Mouse (Mus musculus) MEL (cell line): Measurements from ENCODE around the gene Gipc3.

Experiments used
- CTCF ChIP-seq, 3 experiments: IDR thresholded peaks in 2 of 3; conservative IDR thresholded peaks in 1 of 3; 2 replicates each; pipeline ENCODE4 v1.5.1; 2011 to 2012; ENCODE audit warnings: low read length in 3 of 3, low read depth in 2 of 3, mild to moderate bottlenecking in 2 of 3, improper control_type of control experiment in 1 of 3, inconsistent platforms in 1 of 3, mixed read lengths in 1 of 3, moderate library complexity in 1 of 3; ENCODE audit not compliant: control insufficient read depth in 1 of 3, insufficient read depth in 1 of 3, poor library complexity in 1 of 3, severe bottlenecking in 1 of 3
- ELF1 ChIP-seq: IDR thresholded peaks from 2 replicates; pipeline ENCODE4 v1.6.1; 2014; ENCODE audit warnings: low read depth, mild to moderate bottlenecking, inconsistent platforms, low read length, improper control_type of control experiment, moderate library complexity
- MAFK ChIP-seq: IDR thresholded peaks from 2 replicates; pipeline ENCODE4 v1.6.1; 2011; ENCODE audit warnings: low read depth, mild to moderate bottlenecking, low read length, improper control_type of control experiment, borderline replicate concordance
- MXI1 ChIP-seq: IDR thresholded peaks from 2 replicates; pipeline ENCODE4 v1.6.1; 2011; ENCODE audit warnings: mild to moderate bottlenecking, low read depth, low read length, improper control_type of control experiment
- POLR2A ChIP-seq, 2 experiments: IDR thresholded peaks; 2 replicates each; pipeline ENCODE4 v1.6.1; 2011 to 2012; ENCODE audit warnings: low read length in 2 of 2, mild to moderate bottlenecking in 2 of 2, control low read depth in 1 of 2, improper control_type of control experiment in 1 of 2, low read depth in 1 of 2, moderate library complexity in 1 of 2; ENCODE audit not compliant: control insufficient read depth in 1 of 2, insufficient read depth in 1 of 2, poor library complexity in 1 of 2
- POLR2AphosphoS2 ChIP-seq: IDR thresholded peaks from 2 replicates; pipeline ENCODE4 v1.6.1; 2011; ENCODE audit warnings: low read length, improper control_type of control experiment
- POLR2AphosphoS5 ChIP-seq: IDR thresholded peaks from 2 replicates; pipeline ENCODE4 v1.6.1; 2012; ENCODE audit warnings: low read depth, borderline replicate concordance, mild to moderate bottlenecking, inconsistent platforms, low read length, moderate library complexity, mixed read lengths

GRCm38 (mm10) chr10:81364666-81365065, 21.6 kb upstream of the Gipc3 start:
- TF ChIP-seq POLR2A (IDR thresholded peaks at IDR 0.05; ENCODE audit: control insufficient read depth in 1 of 2, insufficient read depth in 1 of 2, low read depth in 1 of 2, low read length in 2 of 2, poor library complexity in 1 of 2) (no peak; a peak in 1 of 4 replicates), ELF1 (no peak), MAFK (no peak), POLR2AphosphoS5 (no peak), CTCF (IDR thresholded peaks at IDR 0.05 in 2 of 3, conservative IDR thresholded peaks at IDR 0.05 in 1 of 3; ENCODE audit: control insufficient read depth in 1 of 3, insufficient read depth in 1 of 3, low read depth in 2 of 3, low read length in 3 of 3, poor library complexity in 1 of 3, severe bottlenecking in 1 of 3) (no peak), POLR2AphosphoS2 (no peak), MXI1 (no peak)
